Mouse (Mus musculus): ENCODE measurements around the gene Pomt2.

GRCm38 (mm10) chr12:87087236-87087635 lies 60.5 kb downstream of the Pomt2 start:
- TF ChIP-seq CTCF (IDR thresholded peaks at IDR 0.05; ENCODE audit: low read depth) (no peak), EP300 (optimal IDR thresholded peaks at IDR 0.05) (no peak)
